Mouse (Mus musculus) cortical plate, adult 2 months (tissue): ENCODE results near the gene Zscan18. TPM values are rescaled to one million over a fixed set of nuclear protein-coding genes. Genes with fewer than 3 reads are reported as not detected.
"Not testable (repeated sequence)": the region's sequence is repeated elsewhere in the genome, so short reads cannot be mapped to it uniquely, and the experiment has no call there.

ENCODE experiments used
- H3K27ac ChIP-seq: fragments of 200-500 bp; 2 replicates; pipeline ENCODE4 v1.5.1; 2012; ENCODE audit warnings: low read length, control low read depth, inconsistent platforms; ENCODE audit not compliant: insufficient read depth
- H3K4me1 ChIP-seq: fragments of 200-500 bp; 2 replicates; pipeline ENCODE4 v1.6.1; 2011; ENCODE audit warnings: low read length; ENCODE audit not compliant: control insufficient read depth, insufficient read depth
- H3K4me3 ChIP-seq: fragments of 200-500 bp; 2 replicates; pipeline ENCODE4 v1.5.1; 2011; ENCODE audit warnings: mild to moderate bottlenecking, low read length, control low read depth; ENCODE audit not compliant: insufficient read depth
- CTCF ChIP-seq: fragments of 200-500 bp; IDR thresholded peaks from 2 replicates; pipeline ENCODE4 v1.5.1; 2011; ENCODE audit warnings: mild to moderate bottlenecking, control low read depth, low read length; ENCODE audit not compliant: insufficient read depth; ENCODE audit errors: extremely low read depth
- POLR2A ChIP-seq: fragments of 200-500 bp; IDR thresholded peaks from 2 replicates; pipeline ENCODE4 v1.6.1; 2011; ENCODE audit warnings: mild to moderate bottlenecking, low read length, control low read depth; ENCODE audit not compliant: insufficient read depth; ENCODE audit errors: extremely low read depth
- polyA plus RNA-seq: library from polyadenylated mRNA; depleted of rRNA; stranded (reverse); fragments of >200 nt; gene quantifications from 2 replicates; pipeline ENCODE4 v1.2.3, GENCODE M21; 2012; rRNA removed

Zscan18 gene
- polyA plus RNA-seq, 1 experiment, result 16.3 TPM

- TF ChIP-seq POLR2A, result no peak
- TF ChIP-seq CTCF, result no peak
- no peak overlapping the region for H3K27ac ChIP-seq
- H3K4me1 ChIP-seq, result no peaks in the 10 kb centered on the region
- no peak overlapping the region for H3K4me3 ChIP-seq
These were observed 5.5 kb downstream of the Zscan18 start for GRCm38 (mm10) chr7:12797971-12798370.

GRCm38 (mm10) chr7:12792624-12793023, 10.8 kb downstream of the Zscan18 start:
- H3K4me3 ChIP-seq, H3K4me1 ChIP-seq, H3K27ac ChIP-seq: not testable (repeated sequence)

- Histone ChIP-seq H3K4me1 (no peaks in the 10 kb centered on the region), H3K4me3 (no peak overlapping the region), H3K27ac (no peak overlapping the region)
- TF ChIP-seq POLR2A (no peak), CTCF (no peak)
These were observed 15.4 kb downstream of the Zscan18 start for GRCm38 (mm10) chr7:12788025-12788424.

- H3K4me1 ChIP-seq, result no peaks in the 10 kb centered on the region
These were observed 16.1 kb downstream of the Zscan18 start for GRCm38 (mm10) chr7:12787333-12787732.

GRCm38 (mm10) chr7:12780151-12780830, 23.1 kb downstream of the Zscan18 start:
- Histone ChIP-seq H3K4me3 (peak overlapping the region; percentile 60), H3K27ac (peak overlapping the region; percentile 36; the same call in 1 of the 2 replicates), H3K4me1 (no peaks in the 10 kb centered on the region)
- TF ChIP-seq POLR2A, result no peak
- TF ChIP-seq CTCF, result no peak

More at GRCm38 (mm10) chr7:12787333-12787732, 16.1 kb downstream of the Zscan18 start:
- no peak overlapping the region for H3K4me3 ChIP-seq
- no peak overlapping the region for H3K27ac ChIP-seq
- no peak for TF ChIP-seq CTCF
- TF ChIP-seq POLR2A, result no peak

- Histone ChIP-seq H3K4me3 (peak overlapping the region; percentile 60), H3K27ac (no peak overlapping the region), H3K4me1 (no peaks in the 10 kb centered on the region)
- TF ChIP-seq CTCF (no peak), POLR2A (no peak)
These were observed 23.7 kb downstream of the Zscan18 start for GRCm38 (mm10) chr7:12779782-12780150.

- H3K27ac ChIP-seq, result no peak overlapping the region
- TF ChIP-seq CTCF, result no peak
- no peak for TF ChIP-seq POLR2A
- no peak overlapping the region for H3K4me3 ChIP-seq
- no peaks in the 10 kb centered on the region for H3K4me1 ChIP-seq
These were observed 24.3 kb downstream of the Zscan18 start for GRCm38 (mm10) chr7:12779141-12779540.

GRCm38 (mm10) chr7:12774606-12775005, 28.8 kb downstream of the Zscan18 start:
- H3K4me3 ChIP-seq, result no peak overlapping the region
- H3K4me1 ChIP-seq, result no peaks in the 10 kb centered on the region
- TF ChIP-seq POLR2A, result no peak
- H3K27ac ChIP-seq, result no peak overlapping the region

- Histone ChIP-seq H3K27ac (no peak overlapping the region), H3K4me3 (no peak overlapping the region), H3K4me1 (no peaks in the 10 kb centered on the region)
- no peak for TF ChIP-seq POLR2A
- no peak for TF ChIP-seq CTCF
These were observed 29.3 kb downstream of the Zscan18 start for GRCm38 (mm10) chr7:12774111-12774510.

GRCm38 (mm10) chr7:12749431-12750198, 53.8 kb downstream of the Zscan18 start:
- peak overlapping the region; percentile 21; the same call in 1 of the 2 replicates for H3K4me3 ChIP-seq
- TF ChIP-seq CTCF (no peak), POLR2A (no peak)
- H3K4me1 ChIP-seq, result no peaks in the 10 kb centered on the region
- H3K27ac ChIP-seq, result no peak overlapping the region

GRCm38 (mm10) chr7:12734904-12735303, 68.5 kb downstream of the Zscan18 start, which contains the start of gene Vmn2r56:
TSS of gene Vmn2r56 (minus strand) at chr7:12735004.
- TF ChIP-seq CTCF (no peak), POLR2A (no peak)
- no peak within 1 kb of the TSS for H3K27ac ChIP-seq
- H3K4me1 ChIP-seq, result no peaks in the 10 kb centered on the region
- no peak within 1 kb of the TSS for H3K4me3 ChIP-seq

Other genes starting within 250 kb of the Zscan18 start
- gene Vmn2r53, start 194.8 kb downstream of the Zscan18 start, polyA plus RNA-seq, result 0.02 TPM in 2 replicates
- gene Vmn2r54, start 163.3 kb downstream of the Zscan18 start, polyA plus RNA-seq, result 0.04 and 0.06 TPM in 2 replicates
- gene Vmn2r55, start 118.6 kb downstream of the Zscan18 start, polyA plus RNA-seq, result not detected in 2 replicates
- gene Vmn2r56, start 68.6 kb downstream of the Zscan18 start, polyA plus RNA-seq, result 0.04 TPM in 2 replicates
- 15.9 and 19.1 TPM in 2 replicates for gene Zfp329, start 15.2 kb upstream of the Zscan18 start, polyA plus RNA-seq
- 7.8 and 8.6 TPM in 2 replicates for gene Zfp110, start 31.1 kb upstream of the Zscan18 start, polyA plus RNA-seq
- gene Zfp128, start 77.5 kb upstream of the Zscan18 start, polyA plus RNA-seq, result 5.2 and 5.4 TPM in 2 replicates
- 12.7 and 13.1 TPM in 2 replicates for gene Zscan22, start 94.2 kb upstream of the Zscan18 start, polyA plus RNA-seq
- 782 and 785 TPM in 2 replicates for gene Rps5, start 118.7 kb upstream of the Zscan18 start, polyA plus RNA-seq
- gene Rnf225, start 123.8 kb upstream of the Zscan18 start, polyA plus RNA-seq, result 0.96 and 1.0 TPM in 2 replicates
- gene Zfp324, start 162.2 kb upstream of the Zscan18 start, polyA plus RNA-seq, result 5.6 and 6.1 TPM in 2 replicates
- 9.7 and 10.1 TPM in 2 replicates for gene Zfp446, start 174.2 kb upstream of the Zscan18 start, polyA plus RNA-seq
- 0.69 and 0.78 TPM in 2 replicates for gene Slc27a5, start 194.6 kb upstream of the Zscan18 start, polyA plus RNA-seq
- gene Trim28, start 195.5 kb upstream of the Zscan18 start, polyA plus RNA-seq, result 225 and 226 TPM in 2 replicates
- gene Zbtb45, start 206.4 kb upstream of the Zscan18 start, polyA plus RNA-seq, result 32.2 and 33.4 TPM in 2 replicates
- 224 and 229 TPM in 2 replicates for gene Chmp2a, start 231.2 kb upstream of the Zscan18 start, polyA plus RNA-seq
- 400 and 402 TPM in 2 replicates for gene Ube2m, start 234.6 kb upstream of the Zscan18 start, polyA plus RNA-seq